Mouse (Mus musculus): ENCODE results near the gene Adamts8.

GRCm38 (mm10) chr9:30922197-30922894, 20.0 kb upstream of the Adamts8 start, which contains the start of gene Adamts15:
- TF ChIP-seq CTCF (IDR thresholded peaks at IDR 0.05; ENCODE audit: control insufficient read depth, insufficient read depth, insufficient replicate concordance, low read depth, low read length) (no peak), POLR2A (IDR thresholded peaks at IDR 0.05; ENCODE audit: control insufficient read depth, low read depth, low read length) (peak; percentile 19; the same call in 1 of the 2 replicates)

All from testis, adult 2 months (tissue).